Comparison of ENCODE assay signal across 9 mouse cellular contexts in the genomic region with DNA sequence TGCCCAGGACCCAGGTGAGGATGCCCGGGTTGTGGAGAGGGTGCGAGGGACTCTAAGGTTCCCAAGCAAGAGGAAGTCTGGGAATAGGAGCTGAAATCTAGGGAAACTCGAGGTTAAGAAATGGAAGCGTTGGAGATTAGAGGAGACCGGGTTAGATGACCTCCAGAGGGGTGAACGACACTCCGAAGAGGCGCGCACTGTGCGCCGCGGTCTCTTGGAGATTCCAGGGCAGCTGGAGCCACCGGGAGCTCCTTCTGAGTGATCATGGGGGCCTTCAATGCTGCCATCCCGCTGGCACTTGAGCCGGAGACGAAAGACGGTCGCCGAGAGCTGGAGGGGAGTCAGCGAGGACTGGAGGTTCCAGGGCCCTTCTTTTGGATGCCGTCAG. TPM values are rescaled to one million over a fixed set of nuclear protein-coding genes. Genes with fewer than 3 reads are reported as not detected.
DNase-seq lines count a peak whose midpoint lies in the region; ATAC-seq and TF ChIP-seq lines count a peak whose summit lies in the region.
"Had no signal": no experiment of that assay in that cellular context is flagged by ENCODE, and none has a peak within 500 bp of the region (broad histone marks: within the 10 kb centered on the region; RNA-seq: fewer than 3 reads in every experiment).

No protein-coding gene starts in this region.

- TF ChIP-seq EP300 in heart, adult 2 months (IDR thresholded peaks at IDR 0.05; ENCODE audit: insufficient read depth, low read depth, low read length): no peak

- H3K36me3 ChIP-seq in heart, embryonic 11.5 days (ENCODE audit: control insufficient read depth, insufficient read depth, low read length): no peaks in the 10 kb centered on the region
- H3K36me3 ChIP-seq in heart, adult 2 months (ENCODE audit: control insufficient read depth, insufficient read depth, low read length): no peaks in the 10 kb centered on the region
- H3K36me3 ChIP-seq in E14TG2a.4 (ENCODE audit: insufficient read depth, low read length): no peaks in the 10 kb centered on the region
- no peaks in the 10 kb centered on the region for H3K36me3 ChIP-seq in hindbrain, embryonic 10.5 days
- no peaks in the 10 kb centered on the region for H3K36me3 ChIP-seq in midbrain, embryonic 11.5 days (ENCODE audit: control insufficient read depth, insufficient read depth, low read length)

- under 1% methylated on average over 21 of the region's 21 CpGs for WGBS in heart, embryonic 11.5 days (ENCODE audit: insufficient replicate concordance)
- WGBS in heart, adult 2 months: 3% methylated on average over 21 of the region's 21 CpGs
- WGBS in hindbrain, embryonic 10.5 days: under 1% methylated on average over 21 of the region's 21 CpGs
- WGBS in midbrain, embryonic 11.5 days: under 1% methylated on average over 21 of the region's 21 CpGs

- peak overlapping the region; percentile 44 for H3K4me3 ChIP-seq in heart, embryonic 11.5 days (ENCODE audit: low read depth, low read length)
- no peak overlapping the region for H3K4me3 ChIP-seq in heart, adult 2 months
- peak overlapping the region; percentile 74 for H3K4me3 ChIP-seq in E14TG2a.4 (replicated peaks; ENCODE audit: low read length)
- peak overlapping the region; percentile 56 for H3K4me3 ChIP-seq in hindbrain, embryonic 10.5 days
- peak overlapping the region; percentile 36 for H3K4me3 ChIP-seq in midbrain, embryonic 11.5 days (ENCODE audit: low read depth, low read length)

- ATAC-seq in heart, embryonic 11.5 days (replicated peaks; ENCODE audit: insufficient number of reproducible peaks, low FRiP score, low TSS enrichment): no peak
- no peak for ATAC-seq in midbrain, embryonic 11.5 days (ENCODE audit: low FRiP score)

- H3K9me3 ChIP-seq in heart, embryonic 11.5 days (replicated peaks; ENCODE audit: control insufficient read depth, low read length): no peaks in the 10 kb centered on the region
- H3K9me3 ChIP-seq in E14TG2a.4 (ENCODE audit: low read length): no peaks in the 10 kb centered on the region
- no peaks in the 10 kb centered on the region for H3K9me3 ChIP-seq in hindbrain, embryonic 10.5 days
- H3K9me3 ChIP-seq in midbrain, embryonic 11.5 days (ENCODE audit: control insufficient read depth, low read length): no peaks in the 10 kb centered on the region

- TF ChIP-seq CTCF in heart, adult 2 months (IDR thresholded peaks at IDR 0.05): no peak
- TF ChIP-seq CTCF in E14TG2a.4 (conservative IDR thresholded peaks at IDR 0.05; ENCODE audit: low read length): no peak

- peak overlapping the region; percentile 79 for H3K4me2 ChIP-seq in heart, embryonic 11.5 days
- peak overlapping the region; percentile 67 for H3K4me2 ChIP-seq in midbrain, embryonic 11.5 days

- TF ChIP-seq POLR2A in heart, adult 2 months (IDR thresholded peaks at IDR 0.05; ENCODE audit: insufficient read depth, low read depth, low read length): no peak

- H3K27ac ChIP-seq in heart, embryonic 11.5 days (ENCODE audit: low read depth, low read length): no peak overlapping the region
- H3K27ac ChIP-seq in heart, adult 2 months: no peak overlapping the region
- 0 out of 2 replicates have a peak overlapping the region, but pooled peaks have one; percentile 26 for H3K27ac ChIP-seq in hindbrain, embryonic 10.5 days
- H3K27ac ChIP-seq in midbrain, embryonic 11.5 days (ENCODE audit: low read depth, low read length): no peak overlapping the region
- H3K27ac ChIP-seq: macrophage had no signal

- intact Hi-C loops in heart, adult 2 months (cut with DNase I): no loop called here

- no peak for DNase-seq in heart, adult 2 months
- no peak for DNase-seq in hindbrain, embryonic 10.5 days (ENCODE audit: low spot score)
- DNase-seq in midbrain, embryonic 11.5 days (ENCODE audit: low spot score, missing footprints): no peak
- no peak for DNase-seq in adrenal gland, postnatal 36 days
- no peak for DNase-seq in right cerebral cortex, postnatal 36 days (ENCODE audit: low spot score in 2 of 2)
- DNase-seq in layer of hippocampus, postnatal 14 days (ENCODE audit: low spot score in 2 of 2): no peak

- H3K9ac ChIP-seq in heart, embryonic 11.5 days (ENCODE audit: low read depth, low read length): no peak overlapping the region
- no peak overlapping the region for H3K9ac ChIP-seq in heart, adult 2 months (ENCODE audit: low read depth, low read length)
- no peak overlapping the region for H3K9ac ChIP-seq in midbrain, embryonic 11.5 days (ENCODE audit: low read length)

- H3K79me2 ChIP-seq in heart, adult 2 months (replicated peaks; ENCODE audit: control insufficient read depth, insufficient read depth, low read length): no peaks in the 10 kb centered on the region

- peaks cover 14% of the 10 kb centered on the region for H3K4me1 ChIP-seq in heart, embryonic 11.5 days (ENCODE audit: control insufficient read depth, insufficient read depth, low read length)
- peaks cover 1% of the 10 kb centered on the region; the same call in 1 of the 2 replicates for H3K4me1 ChIP-seq in heart, adult 2 months (ENCODE audit: control insufficient read depth, insufficient read depth, low read length)
- peaks cover 53% of the 10 kb centered on the region for H3K4me1 ChIP-seq in E14TG2a.4 (replicated peaks; ENCODE audit: low read depth, low read length)
- H3K4me1 ChIP-seq in hindbrain, embryonic 10.5 days (replicated peaks): peaks cover 49% of the 10 kb centered on the region
- peaks cover 12% of the 10 kb centered on the region for H3K4me1 ChIP-seq in midbrain, embryonic 11.5 days (ENCODE audit: control insufficient read depth, insufficient read depth, low read length)

- H3K27me3 ChIP-seq in heart, embryonic 11.5 days (ENCODE audit: control insufficient read depth, insufficient read depth, low read length): peaks cover 83% of the 10 kb centered on the region
- H3K27me3 ChIP-seq in heart, adult 2 months (ENCODE audit: control insufficient read depth, insufficient read depth, low read length): peaks cover 28% of the 10 kb centered on the region
- peaks cover 85% of the 10 kb centered on the region for H3K27me3 ChIP-seq in E14TG2a.4 (ENCODE audit: insufficient read depth, low read length)
- peaks cover 86% of the 10 kb centered on the region for H3K27me3 ChIP-seq in hindbrain, embryonic 10.5 days (ENCODE audit: insufficient read depth, poor library complexity, severe bottlenecking)
- H3K27me3 ChIP-seq in midbrain, embryonic 11.5 days (ENCODE audit: control insufficient read depth, insufficient read depth, low read length): peaks cover 81% of the 10 kb centered on the region

RNA-seq across cellular contexts. Expression of gene Dlx3, which starts 0.7 kb away (rescaled TPM):
- polyA plus RNA-seq in heart, embryonic 11.5 days (2014; fragmentation: Nextera tagmentation; extraction: Ambion mirVana): 0.30 and 0.40 TPM in 2 replicates
- not detected for total RNA-seq in heart, adult 2 months (2021)
- not detected in 2 replicates for polyA plus RNA-seq in heart, adult 2 months (2012; rRNA removed)
- 3.2 and 6.5 TPM in 2 replicates for polyA plus RNA-seq in hindbrain, embryonic 10.5 days (2016; fragmentation: Nextera tagmentation; extraction: Ambion mirVana)
- 0.59 and 0.65 TPM in 2 replicates for polyA plus RNA-seq in midbrain, embryonic 11.5 days (2014; fragmentation: Nextera tagmentation; extraction: Ambion mirVana)
- total RNA-seq in adrenal gland, postnatal 36 days (2021): not detected
- total RNA-seq in layer of hippocampus, postnatal 14 days (2021): not detected
- polyA plus RNA-seq: macrophage had no signal

RNA-seq across cellular contexts. Expression of gene Dlx4, which starts 25.4 kb away (rescaled TPM):
- not detected in 2 replicates for polyA plus RNA-seq in heart, embryonic 11.5 days (2014; fragmentation: Nextera tagmentation; extraction: Ambion mirVana)
- total RNA-seq in heart, adult 2 months (2021): not detected
- polyA plus RNA-seq in heart, adult 2 months (2012; rRNA removed): 0.04 TPM in 1 of 2 replicates, not detected in the other
- 0.25 and 0.31 TPM in 2 replicates for polyA plus RNA-seq in hindbrain, embryonic 10.5 days (2016; fragmentation: Nextera tagmentation; extraction: Ambion mirVana)
- not detected in 2 replicates for polyA plus RNA-seq in midbrain, embryonic 11.5 days (2014; fragmentation: Nextera tagmentation; extraction: Ambion mirVana)
- not detected for total RNA-seq in adrenal gland, postnatal 36 days (2021)
- total RNA-seq in layer of hippocampus, postnatal 14 days (2021): not detected
- polyA plus RNA-seq: macrophage had no signal

RNA-seq across cellular contexts. Expression of gene Itga3, which starts 44.0 kb away (rescaled TPM):
- polyA plus RNA-seq in heart, embryonic 11.5 days (2014; fragmentation: Nextera tagmentation; extraction: Ambion mirVana): 8.5 and 9.7 TPM in 2 replicates
- total RNA-seq in heart, adult 2 months (2021): 10 to 100 TPM; 10.4 to 10.6 TPM
- 11.4 and 13.8 TPM in 2 replicates for polyA plus RNA-seq in heart, adult 2 months (2012; rRNA removed)
- polyA plus RNA-seq in hindbrain, embryonic 10.5 days (2016; fragmentation: Nextera tagmentation; extraction: Ambion mirVana): 5.7 and 6.7 TPM in 2 replicates
- 2.9 and 3.0 TPM in 2 replicates for polyA plus RNA-seq in midbrain, embryonic 11.5 days (2014; fragmentation: Nextera tagmentation; extraction: Ambion mirVana)
- total RNA-seq in adrenal gland, postnatal 36 days (2021): 10 to 100 TPM; 38.0 to 56.7 TPM
- total RNA-seq in layer of hippocampus, postnatal 14 days (2021): 10 to 100 TPM; 15.4 to 17.7 TPM
